Mouse (Mus musculus) CH12.LX (cell line): ENCODE results near the gene Tmem237.

Experiments used
- CTCF ChIP-seq, 2 experiments: IDR thresholded peaks in 1 of 2; conservative IDR thresholded peaks in 1 of 2; 2 replicates each; pipeline ENCODE4 v1.5.1; 2011 to 2012; ENCODE audit warnings: low read depth in 2 of 2, low read length in 2 of 2, improper control_type of control experiment in 1 of 2, inconsistent platforms in 1 of 2, mild to moderate bottlenecking in 1 of 2, moderate library complexity in 1 of 2
- EP300 ChIP-seq: IDR thresholded peaks from 2 replicates; pipeline ENCODE4 v1.6.1; 2011; ENCODE audit warnings: low read length, improper control_type of control experiment
- HCFC1 ChIP-seq: IDR thresholded peaks from 2 replicates; pipeline ENCODE4 v1.6.1; 2012; ENCODE audit warnings: low read depth, mild to moderate bottlenecking, inconsistent platforms, low read length, improper control_type of control experiment
- JUND ChIP-seq: conservative IDR thresholded peaks from 2 replicates; pipeline ENCODE4 v1.6.1; 2011; ENCODE audit warnings: low read depth, low read length, improper control_type of control experiment
- USF2 ChIP-seq: conservative IDR thresholded peaks from 2 replicates; pipeline ENCODE4 v1.6.1; 2011; ENCODE audit warnings: low read depth, low read length, improper control_type of control experiment
- ZC3H11A ChIP-seq: IDR thresholded peaks from 2 replicates; pipeline ENCODE4 v1.6.1; 2012; ENCODE audit warnings: low read depth, mild to moderate bottlenecking, inconsistent platforms, low read length, improper control_type of control experiment

GRCm38 (mm10) chr1:59144543-59144942 lies 24.3 kb upstream of the Tmem237 start:
- TF ChIP-seq EP300 (no peak), JUND (no peak), CTCF (conservative IDR thresholded peaks at IDR 0.05 in 1 of 2, IDR thresholded peaks at IDR 0.05 in 1 of 2; ENCODE audit: low read depth in 2 of 2, low read length in 2 of 2) (peak in 1 of 2 experiments; percentile 71; a peak in 3 of 4 replicates), HCFC1 (no peak), ZC3H11A (no peak), USF2 (no peak)
